Mouse (Mus musculus) colon, adult 2 months (tissue): ENCODE results near the gene Cyfip2. TPM values are rescaled to one million over a fixed set of nuclear protein-coding genes. Genes with fewer than 3 reads are reported as not detected.

ENCODE experiments used
- polyA plus RNA-seq: library from polyadenylated mRNA; depleted of rRNA; stranded (reverse); fragments of >200 nt; gene quantifications from 2 replicates; pipeline ENCODE4 v1.2.3, GENCODE M21; 2012; rRNA removed

The Cyfip2 gene
- 2.8 and 3.1 TPM in 2 replicates for polyA plus RNA-seq

GRCm38 (mm10) chr11:46312523-46313035 is at the start of gene Cyfip2:
Cyfip2 (minus strand) TSS chr11:46312859.

GRCm38 (mm10) chr11:46235334-46235733 is 77.3 kb downstream of the Cyfip2 start, which contains the start of gene Fndc9:
Fndc9 (plus strand) TSS chr11:46235531.

GRCm38 (mm10) chr11:46165866-46166585 is 146.6 kb downstream of the Cyfip2 start, which contains the start of gene Nipal4:
Nipal4 (minus strand) TSS chr11:46166508.

Other genes with a start within 250 kb of the Cyfip2 start
- 2.5 and 2.6 TPM in 2 replicates for gene Nipal4, start 146.4 kb downstream of the Cyfip2 start, polyA plus RNA-seq
- not detected in 2 replicates for gene Fndc9, start 77.3 kb downstream of the Cyfip2 start, polyA plus RNA-seq
- gene Itk, start 76.7 kb upstream of the Cyfip2 start, polyA plus RNA-seq, result 0.49 and 0.62 TPM in 2 replicates
- gene Fam71b, start 83.7 kb upstream of the Cyfip2 start, polyA plus RNA-seq, result 0.10 TPM in 1 of 2 replicates, not detected in the other
- gene Med7, start 124.1 kb upstream of the Cyfip2 start, polyA plus RNA-seq, result 15.1 and 16.3 TPM in 2 replicates
- gene Havcr2, start 142.1 kb upstream of the Cyfip2 start, polyA plus RNA-seq, result 0.31 and 0.35 TPM in 2 replicates
- gene Gm12169, start 211.4 kb upstream of the Cyfip2 start, polyA plus RNA-seq, result not detected in 2 replicates